Mouse (Mus musculus) liver, embryonic 14.5 days (tissue): Measurements from ENCODE around the gene Klrb1b.
A peak's percentile ranks its signal among the peaks of the same experiment; 100 is the strongest.

ENCODE experiments used
- CTCF ChIP-seq: IDR thresholded peaks from 2 replicates; pipeline ENCODE4 v1.5.1; 2016; ENCODE audit warnings: antibody characterized with exemption, low read depth, control low read depth
- EP300 ChIP-seq: IDR thresholded peaks from 2 replicates; pipeline ENCODE4 v1.6.1; 2016; ENCODE audit warnings: antibody characterized with exemption, low read depth

- TF ChIP-seq CTCF (peak; percentile 72), EP300 (no peak)
Measured at GRCm38 (mm10) chr6:128849902-128850301, 23.8 kb upstream of the Klrb1b start.
